Mouse (Mus musculus) C2C12 (cell line): ENCODE measurements around the gene Mansc1. TPM values are rescaled to one million over a fixed set of nuclear protein-coding genes. Genes with fewer than 3 reads are reported as not detected.

Source experiments
- H3K27me3 ChIP-seq: one replicate; pipeline ENCODE4 v1.6.1; 2011; ENCODE audit not compliant: control insufficient read depth, insufficient read depth, insufficient read length
- H3K36me3 ChIP-seq: one replicate; pipeline ENCODE4 v1.6.1; 2011; ENCODE audit not compliant: control insufficient read depth, insufficient read depth
- H3K4me3 ChIP-seq: one replicate; pipeline ENCODE4 v1.5.1; 2011; ENCODE audit warnings: mild to moderate bottlenecking, control low read depth; ENCODE audit not compliant: poor library complexity, insufficient read depth, severe bottlenecking
- H3K79me2 ChIP-seq: one replicate; pipeline ENCODE4 v1.6.1; 2011; ENCODE audit not compliant: control insufficient read depth, insufficient read depth
- H3K79me3 ChIP-seq: one replicate; pipeline ENCODE4 v1.6.1; 2011; ENCODE audit warnings: low read depth, control low read depth
- H3ac ChIP-seq: one replicate; pipeline ENCODE3; 2011; ENCODE audit warnings: low read depth; ENCODE audit not compliant: control insufficient read depth, insufficient read length
- CEBPB ChIP-seq: IDR thresholded peaks from one replicate; pipeline ENCODE4 v1.6.1; 2011; ENCODE audit warnings: low read depth, mild to moderate bottlenecking, control low read depth, moderate library complexity
- CTCF ChIP-seq: IDR thresholded peaks from one replicate; pipeline ENCODE4 v1.5.1; 2011; ENCODE audit not compliant: control insufficient read depth, insufficient read depth, insufficient read length
- FOSL1 ChIP-seq: IDR thresholded peaks from one replicate; pipeline ENCODE4 v1.8.0; 2011; ENCODE audit warnings: mild to moderate bottlenecking, low read length; ENCODE audit not compliant: poor library complexity, insufficient read depth, severe bottlenecking
- MAX ChIP-seq: IDR thresholded peaks from one replicate; pipeline ENCODE4 v1.6.1; 2011; ENCODE audit warnings: mild to moderate bottlenecking, control low read depth
- MYOD1 ChIP-seq: IDR thresholded peaks from one replicate; pipeline ENCODE4 v1.6.1; 2011; ENCODE audit warnings: low read depth; ENCODE audit not compliant: control insufficient read depth, insufficient read length
- MYOG ChIP-seq: IDR thresholded peaks from one replicate; pipeline ENCODE4 v1.6.1; 2011; ENCODE audit not compliant: control insufficient read depth, insufficient read length; ENCODE audit errors: extremely low read depth
- USF1 ChIP-seq: IDR thresholded peaks from one replicate; pipeline ENCODE4 v1.6.1; 2011; ENCODE audit warnings: low read depth, mild to moderate bottlenecking, control low read depth, moderate library complexity
- polyA plus RNA-seq: library from polyadenylated mRNA; unstranded; fragments of >200 nt; fragmentation: generic; extraction: Trizol; gene quantifications from one replicate; pipeline ENCODE4 v1.2.1, GENCODE M21; 2012; ENCODE audit warnings: missing spikeins

Mansc1 gene
- polyA plus RNA-seq, 1 experiment: not detected

DNA sequence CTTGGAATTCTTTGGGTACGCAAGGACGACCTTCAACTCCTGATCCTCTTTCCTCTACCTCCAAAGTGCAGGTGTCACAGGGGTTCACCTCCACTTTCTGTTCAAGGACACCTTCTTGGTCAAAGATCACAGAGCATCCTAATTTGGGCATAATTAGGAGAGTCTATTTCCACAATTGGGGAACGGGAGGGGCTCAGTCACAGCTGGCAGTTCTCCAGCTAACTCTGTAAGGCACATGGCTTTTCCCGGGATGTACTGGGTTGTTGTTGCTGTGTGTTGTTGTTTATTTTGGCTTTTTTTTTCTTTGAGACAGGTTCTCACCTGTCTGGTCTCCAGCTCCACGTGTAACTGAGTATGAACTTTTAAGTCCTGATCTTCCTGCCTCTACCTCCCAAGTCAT lies 468 bp upstream of the Mansc1 start:
- H3K79me2 ChIP-seq: no peaks in the 10 kb centered on the region
- no peak overlapping the region for H3ac ChIP-seq
- H3K27me3 ChIP-seq: peaks cover 6% of the 10 kb centered on the region
- no peaks in the 10 kb centered on the region for H3K36me3 ChIP-seq
- H3K4me3 ChIP-seq: no peak overlapping the region
- H3K79me3 ChIP-seq: no peaks in the 10 kb centered on the region
- TF ChIP-seq FOSL1: no peak
- no peak for TF ChIP-seq MYOD1
- TF ChIP-seq MYOG: no peak
- no peak for TF ChIP-seq CTCF
- no peak for TF ChIP-seq MAX
- no peak for TF ChIP-seq USF1
- no peak for TF ChIP-seq CEBPB

DNA sequence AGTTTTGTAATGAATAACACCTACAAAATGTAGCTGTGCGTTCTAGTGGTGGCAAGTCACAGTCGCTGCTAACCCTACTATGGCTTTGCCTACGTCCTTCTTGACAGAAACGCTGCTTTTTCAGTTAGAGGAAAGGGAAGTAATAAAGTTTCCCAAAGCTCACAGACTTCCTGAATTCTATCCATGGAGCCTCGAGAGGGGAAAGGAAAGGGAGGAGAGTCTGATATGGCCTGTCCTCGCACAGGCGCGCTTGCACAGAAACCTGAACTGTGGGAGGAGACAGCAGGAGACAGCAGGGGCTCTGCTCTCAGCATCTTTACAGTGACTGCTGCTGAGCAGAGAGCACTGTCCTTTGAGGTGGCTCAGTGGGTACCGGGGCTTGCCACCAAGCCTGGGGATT lies 1.8 kb downstream of the Mansc1 start:
- TF ChIP-seq MYOG (no peak), MAX (no peak)
- H3ac ChIP-seq: no peak overlapping the region
- peaks cover 6% of the 10 kb centered on the region for H3K27me3 ChIP-seq
- no peaks in the 10 kb centered on the region for H3K36me3 ChIP-seq
- no peaks in the 10 kb centered on the region for H3K79me2 ChIP-seq
- no peaks in the 10 kb centered on the region for H3K79me3 ChIP-seq
- no peak overlapping the region for H3K4me3 ChIP-seq

DNA sequence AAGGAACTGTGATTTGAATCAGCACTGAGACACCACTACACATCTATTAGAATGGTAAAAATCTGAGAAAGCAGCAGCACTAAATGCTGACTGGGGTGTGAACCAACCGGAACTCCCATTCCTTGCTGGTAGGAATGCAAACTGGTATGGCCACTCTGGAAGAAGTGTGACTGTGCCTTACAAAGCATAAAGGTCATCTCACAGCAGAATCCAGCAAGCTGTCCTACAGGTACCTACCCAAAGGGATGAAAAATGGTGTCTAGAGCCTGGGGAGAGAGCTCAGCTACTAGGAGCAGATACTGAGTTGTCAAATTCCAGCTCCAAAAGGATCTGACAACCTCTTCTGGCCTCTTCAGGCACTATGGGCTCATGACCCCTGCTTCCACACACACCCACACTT lies 5.7 kb downstream of the Mansc1 start:
- H3K36me3 ChIP-seq: no peaks in the 10 kb centered on the region
- no peak for TF ChIP-seq CEBPB
- H3K4me3 ChIP-seq: no peak overlapping the region
- no peak overlapping the region for H3ac ChIP-seq
- no peaks in the 10 kb centered on the region for H3K79me3 ChIP-seq
- H3K79me2 ChIP-seq: no peaks in the 10 kb centered on the region
- peaks cover 6% of the 10 kb centered on the region for H3K27me3 ChIP-seq

DNA sequence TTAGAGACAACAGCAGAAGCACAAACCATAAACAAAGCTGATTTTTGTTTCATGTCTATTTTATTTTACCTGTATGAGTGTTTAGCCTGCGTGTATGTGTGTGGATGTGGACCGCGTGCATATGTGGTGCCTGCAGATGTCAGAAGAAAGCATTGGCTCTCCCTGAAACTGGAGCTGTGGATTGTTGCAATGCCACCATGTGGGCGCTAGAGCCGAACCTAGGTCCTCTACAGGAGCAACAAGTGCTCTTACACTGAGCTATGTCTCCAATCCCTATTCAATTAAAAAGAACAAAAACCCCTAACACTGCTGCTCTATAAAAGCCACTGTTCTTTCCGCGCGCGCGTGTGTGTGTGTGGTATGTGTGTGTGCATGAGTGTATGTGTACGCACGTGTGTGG lies 6.9 kb downstream of the Mansc1 start:
- peaks cover 4% of the 10 kb centered on the region for H3K27me3 ChIP-seq
- no peak overlapping the region for H3ac ChIP-seq
- no peak overlapping the region for H3K4me3 ChIP-seq
- no peaks in the 10 kb centered on the region for H3K79me3 ChIP-seq
- TF ChIP-seq USF1 (no peak), MAX (no peak), CTCF (no peak), MYOD1 (no peak), FOSL1 (no peak), CEBPB (no peak), MYOG (no peak)
- H3K36me3 ChIP-seq: no peaks in the 10 kb centered on the region
- H3K79me2 ChIP-seq: no peaks in the 10 kb centered on the region

DNA sequence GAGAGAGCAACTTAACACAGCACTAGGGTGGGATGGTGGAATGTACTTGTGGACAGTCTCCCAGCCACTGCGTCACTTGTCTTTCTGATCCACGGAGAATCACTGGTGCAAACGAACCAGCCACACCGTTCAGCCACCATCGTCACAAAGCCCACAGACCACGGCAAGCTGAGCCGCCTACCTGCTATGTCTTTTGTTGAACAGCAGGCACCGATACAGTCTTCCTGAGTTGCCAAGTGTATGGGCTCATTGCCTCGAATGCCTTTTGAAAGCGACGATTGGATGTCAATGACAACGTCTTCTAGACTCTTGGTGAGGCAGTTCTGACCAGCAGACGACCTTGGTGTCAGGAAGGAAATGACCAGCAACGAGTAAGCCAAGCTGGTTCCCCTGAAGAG lies 10.7 kb downstream of the Mansc1 start:
- H3K36me3 ChIP-seq: no peaks in the 10 kb centered on the region
- H3K27me3 ChIP-seq: no peaks in the 10 kb centered on the region
- H3K4me3 ChIP-seq: no peak overlapping the region
- TF ChIP-seq CTCF: no peak
- no peak for TF ChIP-seq CEBPB
- no peak for TF ChIP-seq MYOG
- no peak for TF ChIP-seq MYOD1
- H3K79me3 ChIP-seq: no peaks in the 10 kb centered on the region
- H3K79me2 ChIP-seq: no peaks in the 10 kb centered on the region
- H3ac ChIP-seq: no peak overlapping the region

DNA sequence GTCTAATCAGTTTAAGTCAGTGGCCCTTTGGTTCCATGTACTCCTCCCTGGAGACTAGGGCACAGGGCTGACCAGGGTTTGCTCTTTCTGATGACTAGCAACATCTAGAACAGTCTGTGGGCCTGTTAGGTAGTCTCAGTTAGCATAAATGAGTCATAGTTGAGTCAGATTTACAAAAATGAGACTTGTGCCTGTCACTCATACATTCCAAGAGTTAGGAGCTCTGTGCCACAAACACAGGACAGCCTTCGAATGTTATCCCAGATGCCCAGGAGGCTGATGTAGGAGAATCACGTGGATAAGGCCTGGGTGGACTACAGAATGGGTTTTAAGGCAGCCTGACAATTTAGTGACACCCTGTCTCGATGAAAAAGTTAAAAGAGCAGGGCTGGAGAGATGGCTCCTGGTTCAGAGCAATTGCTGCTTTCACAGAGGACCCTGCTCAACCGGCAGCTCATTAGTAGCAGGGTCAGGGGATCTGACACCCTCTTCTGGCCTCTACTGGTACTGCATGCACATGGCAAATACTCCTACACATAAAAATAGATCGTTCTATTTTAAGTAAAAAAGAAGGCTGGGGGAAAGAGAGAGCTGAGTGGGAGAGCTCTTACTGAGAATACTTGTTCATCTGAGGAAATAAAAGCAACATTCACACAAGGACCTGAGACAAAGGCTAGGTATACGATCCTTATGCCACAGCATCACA lies 11.3 kb downstream of the Mansc1 start:
- no peaks in the 10 kb centered on the region for H3K79me3 ChIP-seq
- H3K27me3 ChIP-seq: no peaks in the 10 kb centered on the region
- H3K4me3 ChIP-seq: no peak overlapping the region
- H3K36me3 ChIP-seq: no peaks in the 10 kb centered on the region
- no peak for TF ChIP-seq MYOG
- no peak for TF ChIP-seq USF1
- TF ChIP-seq FOSL1: no peak
- no peak for TF ChIP-seq MYOD1
- no peak overlapping the region for H3ac ChIP-seq
- H3K79me2 ChIP-seq: no peaks in the 10 kb centered on the region

DNA sequence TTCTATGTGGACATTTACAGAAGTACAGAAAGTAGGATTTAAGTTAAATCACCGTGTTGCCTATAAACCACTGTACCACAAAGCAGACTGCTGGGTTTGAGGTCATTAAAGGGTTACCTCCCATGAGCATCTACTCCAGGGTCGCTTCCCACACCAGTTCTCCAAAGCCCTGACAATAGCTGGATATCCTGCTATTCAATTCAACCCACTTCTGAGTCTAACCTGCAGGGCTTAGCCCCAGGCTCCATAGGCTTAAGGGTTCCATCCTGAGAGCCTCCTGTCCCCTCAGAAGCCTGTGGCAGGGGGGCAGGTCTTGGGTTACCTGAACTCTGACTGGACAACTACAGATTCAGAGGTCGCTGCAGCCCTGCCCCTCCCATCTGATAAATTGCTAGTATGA lies 12.2 kb downstream of the Mansc1 start:
- Histone ChIP-seq H3K4me3 (no peak overlapping the region), H3K79me2 (no peaks in the 10 kb centered on the region), H3K79me3 (no peaks in the 10 kb centered on the region), H3K27me3 (no peaks in the 10 kb centered on the region), H3K36me3 (no peaks in the 10 kb centered on the region), H3ac (no peak overlapping the region)
- TF ChIP-seq MYOG (no peak), CEBPB (no peak), MAX (no peak)
